Mouse (Mus musculus) kidney, adult 18-20 months (tissue): ENCODE measurements at regions not wholly inside any gene's neighbourhood (a gene's known extent, or its start where the extent isn't known, plus 50 kb on each side); places are given as distances from the start of the nearest gene placed in this dataset.

Experiments
- DNase-seq: peaks from one replicate; pipeline ENCODE4 v3.0.0; 2021

GRCm38 (mm10) chrX:47330969-47331368 is 561.8 kb downstream of the Smarca1 start:
- DNase-seq = no peak

DNA sequence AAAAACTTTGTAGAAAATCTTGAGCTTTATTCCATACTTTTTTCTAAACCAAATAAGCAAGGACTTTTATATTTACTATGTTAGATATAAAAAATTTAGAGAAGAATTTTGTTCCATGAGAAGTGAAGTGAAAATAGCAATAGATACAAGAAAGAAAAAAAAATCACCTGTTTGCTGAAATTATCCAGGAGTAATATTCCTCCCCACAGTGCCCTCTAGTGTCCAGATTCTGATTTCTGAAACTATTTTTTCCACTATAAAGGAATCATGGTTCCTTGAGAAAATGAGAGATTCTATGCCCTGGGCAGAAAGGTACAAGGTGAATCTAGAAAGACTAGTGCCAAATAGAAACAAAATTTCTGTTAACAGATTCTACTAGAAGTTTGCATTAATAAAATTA is 564.0 kb downstream of the Smarca1 start:
- no peak for DNase-seq

DNA sequence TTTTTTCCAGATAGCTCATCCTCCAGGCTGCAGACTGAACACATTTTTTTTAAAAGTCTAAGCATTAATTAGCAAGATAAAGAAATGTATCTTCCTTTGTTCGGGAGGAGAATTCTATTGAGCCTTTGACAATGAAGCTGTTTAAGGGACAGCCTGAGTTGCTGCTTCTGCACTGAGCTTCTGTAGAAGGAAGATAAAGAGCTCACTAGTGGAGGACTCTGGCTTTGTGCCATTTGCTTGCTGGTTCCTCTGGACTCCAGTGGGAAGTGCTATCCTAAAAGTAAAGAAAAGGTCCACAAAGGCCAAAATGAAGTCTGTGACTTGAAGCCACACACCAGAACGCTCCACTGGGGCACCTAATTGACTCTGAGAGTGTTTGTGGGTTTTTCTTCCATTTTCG is 577.0 kb downstream of the Smarca1 start:
- no peak for DNase-seq

- no peak for DNase-seq
Observed at GRCm38 (mm10) chrX:47307140-47307539, 585.6 kb downstream of the Smarca1 start.

DNA sequence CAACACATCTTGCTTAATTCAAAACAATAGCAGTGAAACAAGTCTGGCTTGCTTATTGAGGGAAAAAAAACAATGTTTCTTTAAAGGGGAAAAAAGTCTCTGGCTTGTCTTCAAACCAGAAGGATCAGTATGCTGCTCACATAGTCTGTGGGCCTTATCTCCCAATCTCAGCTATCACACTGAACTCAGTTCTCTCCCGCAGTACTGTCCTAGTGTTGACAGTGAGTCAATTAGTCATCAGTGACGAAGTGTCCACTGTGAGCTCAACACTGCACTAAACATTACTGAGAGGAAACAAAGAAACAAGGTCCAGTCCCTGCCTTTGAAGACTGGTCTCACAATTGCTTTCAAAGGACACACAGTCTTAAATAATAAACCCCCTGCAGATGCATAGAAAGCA is 589.2 kb downstream of the Smarca1 start:
- no peak for DNase-seq

DNA sequence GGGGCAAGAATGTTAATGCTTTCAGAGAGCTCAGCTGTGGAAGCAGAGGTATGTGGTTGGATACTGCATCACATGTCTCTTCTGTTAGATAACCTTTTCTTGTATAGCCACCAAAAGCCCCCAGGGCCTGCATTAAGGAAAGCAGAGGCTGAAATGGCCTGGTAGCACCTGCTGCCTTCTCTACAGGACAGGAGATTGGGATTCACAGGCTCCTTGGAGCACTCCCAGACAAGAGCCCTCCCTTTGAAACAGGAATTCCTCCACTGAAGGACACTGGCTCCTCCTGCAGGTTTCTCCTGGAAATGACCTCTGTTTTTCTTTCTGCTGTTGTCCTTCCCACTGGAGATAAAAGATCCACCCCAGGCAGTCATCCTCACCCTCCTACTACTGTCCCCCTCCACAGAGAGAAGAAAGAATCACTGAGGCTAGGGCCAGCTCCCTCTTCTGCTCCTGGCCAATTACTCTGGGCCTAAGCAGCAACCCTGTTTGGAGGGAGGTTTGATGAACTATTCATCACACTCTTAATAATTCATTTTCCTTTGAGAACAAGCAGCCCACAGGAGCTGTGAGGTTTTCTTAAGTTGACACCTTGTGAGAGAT is 600.1 kb downstream of the Smarca1 start:
- DNase-seq = peak; percentile 10
